ENCODE assay signal across 14 mouse cellular contexts in the genomic region with DNA sequence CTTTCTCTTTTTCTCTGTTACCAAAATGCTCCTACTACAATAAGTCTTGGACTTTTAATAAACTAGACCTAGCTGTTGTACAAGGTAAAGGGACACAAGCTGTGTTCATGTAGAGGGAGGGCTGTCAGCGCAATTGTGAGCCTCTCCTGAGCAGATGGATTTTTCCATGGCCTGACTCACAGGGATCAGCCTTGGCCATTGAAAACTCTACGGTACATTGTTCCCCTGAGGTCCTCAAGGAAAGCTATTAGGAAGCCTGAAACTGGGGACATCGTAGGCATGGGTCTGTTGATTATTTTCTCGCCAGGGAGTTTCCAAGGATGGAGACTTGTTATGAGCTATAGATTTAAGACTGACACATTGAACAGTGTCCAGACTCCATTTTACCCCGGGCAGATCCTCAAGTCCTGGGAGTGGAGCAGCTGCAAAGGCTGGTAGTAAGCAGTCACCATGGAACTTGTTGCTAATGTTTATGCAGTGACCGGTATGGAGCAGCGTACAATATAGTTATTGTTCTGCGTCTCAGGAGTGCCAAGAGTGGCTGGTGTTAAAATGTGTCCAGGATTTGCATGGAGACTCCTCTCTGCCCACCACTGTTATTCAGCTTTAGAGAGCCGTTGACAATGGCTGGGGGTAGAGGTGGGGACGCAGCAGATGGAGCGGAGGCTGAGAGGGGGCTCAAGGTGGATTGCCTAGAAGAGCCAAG. TPM values are rescaled to one million over a fixed set of nuclear protein-coding genes. Genes with fewer than 3 reads are reported as not detected.
DNase-seq lines count a peak whose midpoint lies in the region; ATAC-seq lines count a peak whose summit lies in the region.
"Had no signal": no experiment of that assay in that cellular context is flagged by ENCODE, and none has a peak within 500 bp of the region (broad histone marks: within the 10 kb centered on the region; RNA-seq: fewer than 3 reads in every experiment).

No protein-coding gene starts in this region.

- no peaks in the 10 kb centered on the region for H3K27me3 ChIP-seq in forebrain, embryonic 14.5 days (replicated peaks; ENCODE audit: control insufficient read depth, insufficient read depth, low read length)
- no peaks in the 10 kb centered on the region for H3K27me3 ChIP-seq in limb, embryonic 11.5 days (ENCODE audit: control insufficient read depth, insufficient read depth, low read length)
- no peaks in the 10 kb centered on the region for H3K27me3 ChIP-seq in neural tube, embryonic 14.5 days (ENCODE audit: control insufficient read depth, insufficient read depth, low read length)
- H3K27me3 ChIP-seq: kidney, embryonic 15.5 days had no signal

- WGBS in forebrain, embryonic 14.5 days, result 32% methylated on average over 11 of the region's 11 CpGs
- 79% methylated on average over 11 of the region's 11 CpGs for WGBS in limb, embryonic 11.5 days
- 29% methylated on average over 11 of the region's 11 CpGs for WGBS in neural tube, embryonic 14.5 days

- H3K4me3 ChIP-seq in forebrain, embryonic 14.5 days (ENCODE audit: low read depth, low read length), result no peak overlapping the region
- no peak overlapping the region for H3K4me3 ChIP-seq in limb, embryonic 11.5 days (ENCODE audit: low read depth, low read length)
- no peak overlapping the region for H3K4me3 ChIP-seq in neural tube, embryonic 14.5 days (ENCODE audit: low read depth, low read length)
- H3K4me3 ChIP-seq: kidney, embryonic 15.5 days had no signal

- peak; percentile 72 for DNase-seq in retina, postnatal 1 day
- no peak for DNase-seq in retina, embryonic 14.5 days (ENCODE audit: low spot score)
- peak; percentile 77 for DNase-seq in forebrain, embryonic 14.5 days (ENCODE audit: low spot score)
- no peak for DNase-seq in limb, embryonic 11.5 days (ENCODE audit: low spot score)
- no peak for DNase-seq in right cerebral cortex, adult 2 months (ENCODE audit: low spot score in 2 of 2)
- DNase-seq in urinary bladder, adult 18-20 months (ENCODE audit: low spot score in 2 of 2), result no peak
- no peak for DNase-seq in adipocyte (ENCODE audit: low spot score)
- DNase-seq: cerebellum, adult 2 months; gastrocnemius, postnatal 14 days; heart, postnatal 10 days; lung, adult 2 months; right cerebral cortex, adult 18-20 months had no signal

- H3K9me3 ChIP-seq in forebrain, embryonic 14.5 days (replicated peaks; ENCODE audit: control insufficient read depth, low read length), result no peaks in the 10 kb centered on the region
- H3K9me3 ChIP-seq in limb, embryonic 11.5 days (ENCODE audit: control insufficient read depth, low read length), result no peaks in the 10 kb centered on the region
- H3K9me3 ChIP-seq in neural tube, embryonic 14.5 days (ENCODE audit: control insufficient read depth, low read length), result no peaks in the 10 kb centered on the region
- H3K9me3 ChIP-seq: kidney, embryonic 15.5 days had no signal

- peak overlapping the region; percentile 48; the same call in 1 of the 2 replicates for H3K27ac ChIP-seq in forebrain, embryonic 14.5 days (ENCODE audit: low read depth, low read length)
- peak overlapping the region; percentile 11; the same call in 1 of the 2 replicates for H3K27ac ChIP-seq in limb, embryonic 11.5 days (replicated peaks; ENCODE audit: low read depth, low read length)
- no peak overlapping the region for H3K27ac ChIP-seq in neural tube, embryonic 14.5 days (ENCODE audit: low read depth, low read length)
- H3K27ac ChIP-seq: kidney, embryonic 15.5 days had no signal

- H3K4me1 ChIP-seq in forebrain, embryonic 14.5 days (ENCODE audit: control insufficient read depth, insufficient read depth, low read length), result peaks cover 13% of the 10 kb centered on the region
- H3K4me1 ChIP-seq in limb, embryonic 11.5 days (ENCODE audit: control insufficient read depth, insufficient read depth, low read length), result 0 out of 2 replicates have a peak, but pooled peaks cover 9% of the 10 kb centered on the region
- no peaks in the 10 kb centered on the region for H3K4me1 ChIP-seq in neural tube, embryonic 14.5 days (ENCODE audit: control insufficient read depth, insufficient read depth, low read length)
- H3K4me1 ChIP-seq: kidney, embryonic 15.5 days had no signal

- no peaks in the 10 kb centered on the region for H3K36me3 ChIP-seq in forebrain, embryonic 14.5 days (ENCODE audit: control insufficient read depth, insufficient read depth, low read length)
- no peaks in the 10 kb centered on the region for H3K36me3 ChIP-seq in limb, embryonic 11.5 days (ENCODE audit: control insufficient read depth, insufficient read depth, low read length)
- H3K36me3 ChIP-seq in neural tube, embryonic 14.5 days (ENCODE audit: control insufficient read depth, insufficient read depth, low read length), result no peaks in the 10 kb centered on the region
- H3K36me3 ChIP-seq: kidney, embryonic 15.5 days had no signal

- no peak overlapping the region for H3K9ac ChIP-seq in forebrain, embryonic 14.5 days (ENCODE audit: low read length)
- no peak overlapping the region for H3K9ac ChIP-seq in limb, embryonic 11.5 days (ENCODE audit: low read length)
- no peak overlapping the region for H3K9ac ChIP-seq in neural tube, embryonic 14.5 days (replicated peaks; ENCODE audit: low read depth, low read length)
- H3K9ac ChIP-seq: kidney, embryonic 15.5 days had no signal

- peak; percentile 92 for ATAC-seq in forebrain, embryonic 14.5 days
- ATAC-seq in limb, embryonic 11.5 days (ENCODE audit: insufficient number of reproducible peaks, low FRiP score, low TSS enrichment, low read depth), result 0 out of 2 replicates have a peak, but pooled peaks have one; percentile 17
- peak; percentile 73; the same call in 1 of the 2 replicates for ATAC-seq in neural tube, embryonic 14.5 days (ENCODE audit: low read depth)

- H3K4me2 ChIP-seq in forebrain, embryonic 14.5 days (ENCODE audit: low read length), result no peak overlapping the region
- no peak overlapping the region for H3K4me2 ChIP-seq in limb, embryonic 11.5 days (ENCODE audit: low read depth, severe bottlenecking)
- H3K4me2 ChIP-seq in neural tube, embryonic 14.5 days (ENCODE audit: low read depth, low read length), result no peak overlapping the region
- H3K4me2 ChIP-seq: kidney, embryonic 15.5 days had no signal

RNA-seq across cellular contexts. Expression of a gene that starts 28.5 kb away (rescaled TPM):
- polyA plus RNA-seq in forebrain, embryonic 14.5 days (2014; fragmentation: Nextera tagmentation; extraction: Ambion mirVana), result 7.1 and 10.1 TPM in 2 replicates
- polyA plus RNA-seq in limb, embryonic 11.5 days (2014; fragmentation: Nextera tagmentation; extraction: Ambion mirVana), result 15.6 and 19.1 TPM in 2 replicates
- 10.1 and 11.0 TPM in 2 replicates for polyA plus RNA-seq in neural tube, embryonic 14.5 days (2014; fragmentation: Nextera tagmentation; extraction: Ambion mirVana)

Comparison
In these comparisons a context has a peak if more than half of its experiments do, and no peak if none do; other contexts are left out.
1. DNase-seq: peak in retina, postnatal 1 day (single experiment) and forebrain, embryonic 14.5 days (single experiment); none in retina, embryonic 14.5 days (single experiment), limb, embryonic 11.5 days (single experiment), right cerebral cortex, adult 2 months (0 of 2), urinary bladder, adult 18-20 months (0 of 2) and adipocyte (single experiment).
2. ATAC-seq: peak in every context shown above with its lines; median percentile 92 in forebrain, embryonic 14.5 days; 73 in neural tube, embryonic 14.5 days; 17 in limb, embryonic 11.5 days.